Mouse (Mus musculus): ENCODE results near the gene E030030I06Rik.
"Not testable (repeated sequence)": the region's sequence is repeated elsewhere in the genome, so short reads cannot be mapped to it uniquely, and the experiment has no call there.

Gene E030030I06Rik

DNA sequence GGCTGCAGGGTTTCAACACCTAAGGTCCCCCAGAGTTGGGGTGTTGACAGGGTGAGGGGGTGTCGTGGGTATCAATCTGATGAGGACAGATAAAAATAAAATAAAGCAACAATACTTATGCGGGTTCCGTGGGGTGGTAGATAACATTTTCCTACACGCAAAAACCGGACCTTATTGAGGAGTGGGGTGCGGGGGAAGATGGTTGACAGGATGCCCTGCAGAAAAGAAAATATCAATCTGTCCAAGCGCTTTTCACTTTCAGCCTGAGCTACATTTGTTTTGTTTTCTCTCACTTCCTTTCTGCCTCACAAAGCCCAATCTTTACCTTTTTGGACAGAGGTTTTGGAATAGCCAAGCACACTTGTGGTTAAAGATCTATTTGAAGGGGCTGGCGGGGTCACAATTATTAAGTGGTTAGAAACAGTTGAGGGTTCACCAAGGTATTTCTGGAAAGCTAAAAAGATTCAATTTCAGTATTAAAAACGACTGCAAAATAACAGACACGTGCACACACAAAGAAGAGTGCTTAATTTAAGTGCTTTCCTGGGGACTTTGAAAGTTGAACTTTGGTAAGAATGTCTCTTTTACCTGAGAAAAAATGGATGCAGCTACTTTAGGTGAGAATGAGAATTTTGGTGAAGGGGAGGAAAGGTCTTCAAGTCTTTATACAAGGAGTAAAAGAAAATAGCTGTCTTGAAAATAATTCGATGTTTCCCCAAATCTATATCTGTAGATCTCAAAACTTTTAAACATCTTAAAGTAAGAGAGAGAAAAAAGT, 3.0 kb upstream of the E030030I06Rik start:
- peak; percentile 28 for DNase-seq (ENCODE audit: extremely low spot score)

DNA sequence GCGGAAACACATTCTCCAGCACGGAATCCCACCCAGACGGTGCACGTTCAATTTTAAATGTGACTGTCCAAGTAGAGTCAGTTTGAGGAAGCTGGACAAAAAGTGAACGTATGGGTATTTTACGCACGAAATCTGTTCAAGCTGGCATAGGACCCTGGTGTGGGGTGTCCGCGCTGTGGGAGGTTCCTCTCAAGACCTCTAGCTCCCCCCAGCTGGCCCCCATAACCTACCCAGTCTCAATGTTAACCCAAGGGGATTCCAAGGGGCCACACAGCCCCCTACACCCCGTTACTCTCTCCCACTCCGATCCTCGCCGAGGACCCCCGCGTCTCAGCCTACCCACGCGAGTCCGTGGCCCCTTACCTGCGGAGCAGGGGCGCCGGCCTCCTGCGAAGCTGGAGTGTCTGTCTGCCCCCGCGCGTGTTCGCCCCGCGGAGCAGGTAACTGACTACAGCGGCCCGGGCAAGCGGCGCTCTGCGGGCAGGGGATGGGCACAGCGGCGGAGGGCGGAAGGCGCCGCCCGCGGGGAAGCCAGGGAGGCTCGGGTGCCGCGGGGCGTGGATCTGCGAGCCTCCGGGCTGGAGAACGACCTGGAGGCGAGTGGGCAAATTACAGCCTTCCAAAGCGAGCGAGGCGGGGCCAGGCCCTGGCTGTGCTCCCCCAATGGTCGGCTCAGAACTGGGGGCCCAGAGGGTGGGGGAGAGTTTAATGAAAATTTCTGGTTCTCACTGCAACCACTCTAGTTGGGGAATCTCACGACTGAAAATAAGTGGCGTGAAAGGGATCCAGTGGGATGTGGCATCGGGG, 2.2 kb upstream of the E030030I06Rik start:
- DNase-seq (ENCODE audit: extremely low spot score), result peak; percentile 29

DNA sequence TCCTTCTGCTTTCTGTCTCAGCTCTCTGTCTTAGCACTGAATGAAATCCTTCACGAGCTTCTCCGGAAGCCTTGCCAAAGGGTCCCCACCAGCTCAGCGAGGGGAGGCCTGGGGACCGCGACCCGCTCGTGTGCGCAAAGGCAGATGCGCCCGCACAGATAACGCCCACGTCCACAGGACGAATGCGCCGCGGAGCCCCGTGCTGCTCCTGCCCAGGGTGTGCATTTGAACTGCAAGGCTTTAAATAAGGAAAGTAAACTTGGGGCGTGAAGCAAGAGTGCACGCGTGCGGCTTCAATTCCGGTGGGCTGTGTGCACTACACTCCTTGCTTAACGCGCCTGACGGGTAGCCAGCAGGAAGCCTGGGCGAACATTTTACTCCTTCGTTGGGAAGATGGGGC, 1.5 kb upstream of the E030030I06Rik start:
- DNase-seq (ENCODE audit: extremely low spot score), result peak; percentile 35

DNA sequence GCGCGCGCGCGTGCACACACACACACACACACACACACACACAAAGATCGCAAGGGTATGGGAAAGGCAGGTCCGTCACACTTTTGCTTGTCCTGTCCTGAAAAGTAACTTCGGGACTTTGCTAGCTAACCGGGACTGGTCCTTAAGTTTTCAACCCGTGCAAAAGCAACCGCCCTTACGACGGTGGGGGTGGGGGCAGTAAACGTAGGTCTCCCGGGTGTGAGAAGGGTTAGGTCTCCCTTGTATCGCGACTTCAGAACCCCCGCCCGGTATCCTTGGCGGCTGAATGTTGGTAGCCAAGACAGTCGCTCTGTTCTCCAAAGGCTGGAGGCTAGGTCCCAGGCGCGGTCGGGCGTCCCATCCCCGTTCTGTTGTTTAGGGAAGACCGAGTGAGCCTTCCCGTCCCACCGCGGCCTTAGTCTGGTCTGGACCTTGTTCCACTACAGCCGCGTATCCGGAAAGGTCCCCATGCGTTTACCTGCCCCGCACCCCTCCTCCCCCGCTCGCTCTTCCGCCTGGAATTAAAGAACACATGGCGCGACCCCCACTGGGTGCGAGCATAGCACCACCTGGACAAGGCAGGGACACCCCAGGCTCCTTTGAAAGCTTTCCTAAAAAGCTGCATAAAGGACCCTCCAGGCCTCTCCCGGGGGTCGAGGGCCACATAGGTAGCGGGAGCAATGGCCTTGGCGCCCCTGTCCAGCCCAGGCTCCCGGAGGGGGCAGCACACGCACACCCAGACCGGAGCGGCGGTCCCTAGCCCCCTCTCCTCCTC, 808 bp upstream of the E030030I06Rik start:
- DNase-seq (ENCODE audit: extremely low spot score), result peak; percentile 45

DNA sequence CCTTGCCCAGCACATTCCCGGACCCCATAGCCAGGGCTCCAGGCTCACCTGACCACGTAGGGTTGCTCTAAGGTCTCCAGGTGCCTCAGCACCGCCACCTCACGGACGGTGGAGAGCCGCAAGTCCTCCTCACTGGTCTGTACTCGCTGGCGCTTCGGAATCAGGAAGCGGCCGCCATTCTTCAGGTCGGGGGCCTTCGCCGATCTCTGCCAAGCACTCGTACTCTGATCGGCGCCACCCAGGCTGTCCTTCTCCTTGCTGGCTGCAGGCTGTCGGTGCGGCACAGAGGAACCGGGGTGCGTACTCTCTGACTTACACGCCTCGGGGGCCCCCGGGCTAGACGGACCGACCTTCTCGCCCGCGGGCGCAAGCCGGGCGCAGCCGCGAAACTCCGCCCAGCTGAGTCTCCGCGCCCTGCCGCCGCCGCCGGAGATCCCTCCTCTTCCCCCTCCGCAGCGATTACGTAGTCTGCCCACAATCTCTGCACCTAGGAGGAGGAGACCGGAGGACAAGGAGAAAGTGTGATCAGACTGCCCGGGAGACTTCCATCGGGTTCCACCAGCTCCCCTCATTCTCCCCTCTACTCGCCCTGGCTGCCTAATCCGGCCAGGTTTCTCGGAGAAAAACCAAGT, 513 bp downstream of the E030030I06Rik start:
- DNase-seq (ENCODE audit: extremely low spot score), result peak; percentile 87

DNA sequence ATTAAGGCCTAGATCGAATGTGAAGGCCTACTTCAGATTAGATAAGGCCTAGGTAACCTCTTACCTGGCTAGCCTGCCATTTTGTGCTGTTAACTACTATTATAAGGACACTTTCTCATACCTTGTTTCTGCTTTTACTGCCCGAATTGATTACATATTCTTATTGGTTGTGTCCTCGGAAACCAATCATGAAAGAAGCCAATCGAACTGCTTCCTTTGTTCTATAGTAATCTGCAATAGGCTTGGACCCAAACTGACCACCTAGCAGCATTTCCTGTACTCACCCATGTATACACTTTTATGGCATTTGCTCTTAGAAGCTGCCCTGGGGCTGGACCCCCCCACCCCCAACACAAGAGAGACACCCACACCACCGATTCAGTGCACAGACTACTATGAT, 6.1 kb downstream of the E030030I06Rik start:
- no peak for DNase-seq (ENCODE audit: extremely low spot score)

DNA sequence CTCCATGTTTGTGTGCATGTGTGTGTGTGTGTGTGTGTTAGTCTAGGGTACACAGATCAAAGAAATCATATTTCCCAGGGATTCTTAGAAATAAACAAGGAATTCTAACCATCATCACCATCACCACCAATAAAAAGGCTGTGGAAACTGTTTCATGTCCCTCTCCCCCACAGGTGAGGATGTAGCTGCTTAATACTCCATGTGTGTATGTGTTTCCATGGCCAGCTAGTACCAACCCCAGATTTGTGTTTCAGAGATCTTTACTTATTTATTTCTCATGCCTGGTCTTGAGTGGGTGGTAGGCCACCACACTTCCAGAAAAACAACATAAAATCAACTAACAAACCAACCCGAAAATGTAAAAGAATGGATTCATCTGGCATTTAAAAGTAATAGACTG, 6.9 kb downstream of the E030030I06Rik start:
- peak; percentile 81 for DNase-seq (ENCODE audit: extremely low spot score)

DNA sequence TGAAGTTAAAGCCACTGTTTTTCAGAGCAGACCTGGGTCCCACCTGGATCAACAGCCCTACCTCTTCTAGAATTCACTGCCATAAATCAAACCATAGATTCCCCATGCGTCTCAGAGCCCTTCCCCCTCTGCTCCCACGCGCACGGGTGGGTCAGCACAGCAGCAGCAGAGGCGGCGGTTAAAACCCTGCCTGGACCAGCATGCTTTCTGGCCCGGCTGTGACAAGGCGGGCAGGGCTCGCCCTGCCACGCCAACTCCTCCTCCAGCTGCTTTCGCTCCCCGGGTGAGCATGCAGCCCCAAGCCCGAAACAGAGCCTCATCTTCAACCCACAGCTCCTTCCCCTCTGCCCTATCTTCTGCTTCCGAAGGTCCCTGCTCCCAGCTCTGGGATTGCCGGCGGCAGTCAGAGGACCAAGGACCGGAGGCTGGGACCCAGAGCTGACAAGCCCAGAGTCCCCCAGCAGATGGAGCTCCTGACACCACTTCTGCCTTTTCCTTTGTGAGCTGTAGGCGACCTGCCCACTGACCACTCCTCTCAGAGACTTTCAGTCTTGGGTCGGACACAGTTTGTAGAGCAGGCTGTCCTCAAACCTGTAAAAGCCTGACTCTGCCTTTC, 8.3 kb downstream of the E030030I06Rik start:
- DNase-seq (ENCODE audit: extremely low spot score), result peak; percentile 85

DNA sequence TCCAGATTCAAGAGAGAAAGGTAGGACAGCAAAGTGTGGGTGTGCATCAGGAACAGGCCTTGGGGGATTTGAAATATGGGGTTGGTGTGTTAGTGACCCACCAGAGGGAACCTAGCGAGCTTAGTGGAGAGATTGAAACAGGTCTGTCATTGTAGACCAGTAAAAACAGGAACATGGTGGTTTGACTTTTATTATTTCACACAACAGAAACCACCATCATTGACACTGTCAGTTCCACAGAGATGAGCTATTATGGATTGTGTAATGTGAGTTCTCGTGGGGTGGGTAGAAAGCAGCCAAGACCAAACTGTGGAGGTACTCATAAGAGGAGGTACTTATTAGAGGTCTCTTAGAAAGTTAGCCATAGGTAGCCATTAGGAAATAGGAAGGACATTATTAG, 74.5 kb downstream of the E030030I06Rik start:
- no peak for DNase-seq (ENCODE audit: extremely low spot score)

DNA sequence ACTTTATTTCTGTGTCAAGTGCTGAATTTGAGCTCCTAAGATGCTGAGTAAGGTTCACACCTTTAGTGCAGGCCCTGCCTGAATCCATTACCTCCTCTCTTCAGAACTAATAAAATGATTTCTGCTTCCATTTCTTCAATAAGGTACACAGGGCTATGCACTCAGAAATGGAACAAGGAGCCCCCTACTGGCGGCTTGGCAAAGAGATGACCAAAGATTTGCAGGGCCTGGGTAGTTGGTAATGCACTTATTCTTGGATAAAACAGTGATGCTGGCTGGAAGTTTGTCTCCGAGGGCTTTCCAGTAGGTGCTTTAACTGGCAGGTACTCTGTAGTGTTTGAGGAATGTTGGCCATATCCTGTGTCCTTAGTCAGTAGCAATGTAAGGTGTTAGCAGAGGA, 76.3 kb downstream of the E030030I06Rik start:
- no peak for DNase-seq (ENCODE audit: extremely low spot score)

DNA sequence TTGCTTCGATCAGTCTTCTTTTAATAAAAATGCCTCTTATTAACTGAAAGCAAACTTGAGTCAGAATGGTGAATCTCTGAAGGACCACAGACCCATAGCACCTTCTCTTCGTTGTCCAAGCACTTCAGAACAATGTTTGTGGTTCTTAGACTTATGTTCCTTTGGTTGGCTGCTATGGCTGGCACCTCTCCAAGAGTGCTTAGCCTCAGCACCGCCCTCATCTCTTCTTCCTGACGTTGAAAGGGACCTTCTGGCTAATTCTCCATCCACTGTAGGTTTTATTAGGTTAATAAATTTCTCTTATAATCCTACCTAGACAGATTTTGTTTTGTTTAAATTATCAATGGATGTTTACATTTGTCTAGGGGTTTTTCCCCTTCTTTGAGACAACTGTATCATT, 78.5 kb downstream of the E030030I06Rik start:
- DNase-seq (ENCODE audit: extremely low spot score), result no peak

DNA sequence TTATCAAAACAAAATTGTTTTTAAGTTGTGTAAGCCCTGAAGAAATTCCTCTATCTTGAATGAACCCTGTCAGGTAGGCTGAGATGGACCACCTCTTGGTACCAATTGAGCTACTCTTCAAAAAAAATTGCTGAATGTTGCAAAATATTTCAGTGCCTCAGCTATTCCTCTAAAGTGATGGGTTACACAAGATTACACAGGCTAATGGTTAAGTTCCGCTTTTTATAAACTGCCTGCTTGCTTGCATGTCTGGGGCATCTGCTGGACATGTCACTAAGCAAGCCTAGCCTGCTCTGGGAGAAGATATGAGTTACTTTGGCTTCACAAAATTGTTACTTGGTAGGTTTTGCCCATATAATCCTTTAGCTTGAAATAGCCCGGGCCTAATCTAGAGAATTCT, 78.9 kb downstream of the E030030I06Rik start:
- DNase-seq (ENCODE audit: extremely low spot score), result no peak

DNA sequence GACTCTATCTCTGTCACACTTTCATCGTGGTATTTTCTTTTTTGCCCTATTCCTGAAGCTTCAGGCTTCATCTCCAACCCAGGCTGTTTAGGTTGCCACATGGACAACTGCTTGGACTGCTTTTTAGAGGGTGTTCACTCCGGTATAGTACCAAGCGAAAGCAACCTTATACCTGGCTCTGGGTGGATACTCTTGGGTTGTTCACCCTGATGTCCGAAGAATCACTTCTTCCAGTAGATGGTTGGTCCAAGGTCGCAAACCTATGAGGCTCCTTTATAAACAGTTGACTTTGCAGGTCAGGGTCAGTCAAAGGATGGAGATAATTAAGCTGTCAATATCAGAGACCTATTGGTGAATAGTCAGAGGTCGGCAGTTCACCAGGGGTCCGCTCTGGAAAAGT, 81.1 kb downstream of the E030030I06Rik start, which contains the start of gene 4930444G20Rik:
Gene 4930444G20Rik, minus strand, starts transcription at position 101 of the 400 bp plus-strand sequence.
- not testable (repeated sequence) for DNase-seq (ENCODE audit: extremely low spot score)
